8 mouse cellular contexts compared by ENCODE assay signal in genomic region chr8:26384305-26384993, GRCm38 (mm10).
DNase-seq lines count a peak whose midpoint lies in the region; ATAC-seq lines count a peak whose summit lies in the region.

No protein-coding gene starts in this region.

- no peaks in the 10 kb centered on the region for H3K36me3 ChIP-seq in neural tube, embryonic 15.5 days

- peaks cover 13% of the 10 kb centered on the region for H3K4me1 ChIP-seq in neural tube, embryonic 15.5 days

- no peak overlapping the region for H3K27ac ChIP-seq in neural tube, embryonic 15.5 days (replicated peaks)

- no peak; the same call in 1 of the 2 replicates for ATAC-seq in neural tube, embryonic 15.5 days (ENCODE audit: low FRiP score)
- no peak for ATAC-seq in erythroblast, adult 5-6 weeks (replicated peaks; ENCODE audit: low FRiP score, poor library complexity, severe bottlenecking)

- H3K9ac ChIP-seq in neural tube, embryonic 15.5 days (replicated peaks): no peak overlapping the region

- H3K9me3 ChIP-seq in neural tube, embryonic 15.5 days (replicated peaks): no peaks in the 10 kb centered on the region

- H3K4me2 ChIP-seq in neural tube, embryonic 15.5 days: no peak overlapping the region

- DNase-seq in neural tube, embryonic 10.5 days (ENCODE audit: extremely low spot score, low spot score): peak; percentile 64
- peak; percentile 18 for DNase-seq in gastrocnemius, postnatal 10 days
- peak; percentile 40 for DNase-seq in kidney, adult 18-20 months
- DNase-seq in lung, postnatal 36 days: peak; percentile 40
- DNase-seq in thymus, adult 18-20 months: no peak
- no peak for DNase-seq in c-Kit-positive CD71-positive TER-119-positive erythroid progenitor cells, embryonic 14.5 days (ENCODE audit: low spot score)

- H3K27me3 ChIP-seq in neural tube, embryonic 15.5 days (replicated peaks): peaks cover 10% of the 10 kb centered on the region; the same call in 1 of the 2 replicates

- 6% methylated on average over 3 of the region's 3 CpGs for WGBS in neural tube, embryonic 15.5 days

- no peak overlapping the region for H3K4me3 ChIP-seq in neural tube, embryonic 15.5 days (replicated peaks)

Comparison
In these comparisons a context has a peak if more than half of its experiments do, and no peak if none do; other contexts are left out.
1. DNase-seq: peak in neural tube, embryonic 10.5 days (single experiment), gastrocnemius, postnatal 10 days (single experiment), kidney, adult 18-20 months (single experiment) and lung, postnatal 36 days (single experiment); none in thymus, adult 18-20 months (0 of 2) and c-Kit-positive CD71-positive TER-119-positive erythroid progenitor cells, embryonic 14.5 days (single experiment).